Mouse (Mus musculus): ENCODE measurements around the gene P4ha2.
"Not testable (repeated sequence)": the region's sequence is repeated elsewhere in the genome, so short reads cannot be mapped to it uniquely, and the experiment has no call there.

The P4ha2 gene

DNA sequence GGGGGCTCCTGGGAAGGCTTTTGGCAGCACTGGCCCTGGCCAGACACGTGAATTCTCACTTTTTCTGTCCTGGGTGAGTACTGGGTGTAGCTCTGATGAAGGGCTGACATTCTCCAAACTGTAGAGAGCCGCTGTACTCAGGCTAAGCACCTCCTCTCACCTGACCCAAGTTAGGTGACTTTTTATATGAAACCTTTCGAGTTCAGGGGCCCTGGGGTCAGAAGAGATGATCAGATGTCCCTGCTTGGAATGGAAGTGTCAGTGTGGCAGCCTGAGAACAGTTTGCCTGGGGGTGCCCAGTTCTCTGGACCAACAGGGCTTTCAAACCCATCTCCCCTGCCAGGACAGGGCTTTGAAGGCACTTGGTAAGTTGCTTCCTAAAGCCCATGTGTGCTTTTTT lies 8.2 kb downstream of the P4ha2 start:
- no peak for DNase-seq

DNA sequence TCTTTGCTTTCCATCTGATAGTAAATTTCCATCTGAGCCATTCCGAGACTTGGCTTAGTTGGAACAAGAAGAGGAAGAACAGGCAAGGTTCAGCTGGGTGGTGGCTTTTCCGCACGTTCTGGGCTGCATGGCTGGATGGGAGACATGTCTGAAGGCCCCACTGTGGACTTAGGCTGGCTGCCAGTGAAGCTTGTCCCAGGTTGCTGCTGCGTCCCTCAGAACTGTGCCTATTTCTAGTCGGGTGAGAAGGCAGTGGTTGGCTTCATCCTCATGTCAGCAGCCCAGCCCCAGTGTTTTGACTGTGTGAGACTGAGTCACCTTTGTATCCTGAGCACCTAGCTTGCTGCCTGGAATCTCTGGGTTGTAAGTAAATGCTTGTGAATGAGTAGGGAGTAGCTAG lies 9.0 kb downstream of the P4ha2 start:
- DNase-seq: no peak

- no peak for DNase-seq
Measured at GRCm38 (mm10) chr11:54111291-54111690, 11.4 kb downstream of the P4ha2 start.

DNA sequence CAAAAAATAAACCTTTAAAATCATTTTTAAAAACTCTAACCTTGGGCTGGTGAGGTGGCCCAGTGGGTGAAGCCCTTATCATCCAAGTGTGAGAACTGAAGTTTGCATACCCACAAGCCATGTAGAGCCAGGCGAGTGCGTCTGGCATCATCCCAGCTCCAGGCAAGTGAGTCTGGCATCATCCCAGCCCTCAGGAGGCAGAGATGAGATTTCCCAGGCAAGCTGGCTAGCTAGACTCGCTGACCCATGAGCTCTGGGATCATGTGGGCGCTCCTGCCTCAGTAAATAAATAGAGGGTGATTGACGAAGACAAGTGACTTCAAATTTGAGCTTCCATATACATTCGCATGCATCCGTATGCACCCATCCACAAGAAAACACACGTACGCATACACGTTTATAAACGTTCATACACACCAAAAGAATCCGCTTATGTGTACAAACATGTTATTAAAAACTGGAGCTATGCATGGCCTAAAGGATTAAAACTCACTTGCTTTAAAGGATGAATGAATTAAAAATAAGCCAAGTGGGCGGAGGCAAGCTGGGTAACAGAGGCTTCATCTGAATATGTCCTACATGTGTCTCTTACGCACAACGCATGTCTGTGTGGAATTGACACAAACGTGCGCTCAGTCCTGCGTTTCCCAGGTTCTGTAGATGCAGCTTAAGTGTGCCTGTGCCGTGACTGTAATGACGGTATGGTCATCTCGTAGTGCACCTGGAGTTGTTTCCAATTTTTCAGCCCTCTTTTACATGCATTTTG lies 12.3 kb downstream of the P4ha2 start:
- DNase-seq: peak; percentile 85 to 89

DNA sequence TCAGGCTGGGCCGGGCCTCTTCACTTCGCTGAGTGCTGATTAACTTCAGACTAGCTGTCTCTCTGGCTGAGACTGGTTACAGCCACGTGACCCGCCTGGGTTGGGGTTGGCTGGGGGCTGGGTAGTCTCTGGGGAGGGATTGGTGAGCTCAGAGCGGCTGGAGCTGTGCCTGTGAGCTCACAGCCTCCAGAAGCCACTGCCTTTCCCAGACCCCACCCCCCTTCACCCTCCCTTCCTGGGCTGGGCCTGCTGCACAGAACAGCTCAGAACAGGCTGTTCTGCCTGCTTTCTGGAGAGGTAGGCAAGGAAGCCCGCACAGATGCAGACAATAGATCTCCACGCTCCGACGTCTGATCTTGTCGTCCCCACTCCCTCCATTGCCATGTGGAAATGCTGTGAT lies 13.0 kb downstream of the P4ha2 start:
- peak; percentile 40 to 47 for DNase-seq

DNA sequence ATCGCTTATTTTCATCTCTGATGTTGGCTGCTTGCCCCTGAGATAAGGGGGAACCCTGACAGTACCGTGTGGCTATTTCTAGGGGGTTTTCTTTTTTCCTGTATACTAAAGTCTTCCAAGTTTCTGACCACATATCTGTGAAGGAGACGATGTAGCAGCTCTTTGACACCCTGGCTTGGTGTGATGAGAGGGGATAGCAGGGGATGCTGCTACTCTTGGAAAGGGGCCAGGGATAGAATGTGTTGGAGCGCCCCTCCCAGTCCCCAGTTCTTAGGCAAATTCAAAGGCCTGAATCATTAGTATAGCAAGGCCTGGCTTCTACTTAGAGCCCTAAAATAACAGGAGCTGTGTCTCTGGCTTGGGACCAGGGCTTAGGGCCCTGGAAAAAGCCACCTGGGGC lies 13.5 kb downstream of the P4ha2 start:
- no peak for DNase-seq

- DNase-seq: no peak
Measured at GRCm38 (mm10) chr11:54114746-54115145, 14.9 kb downstream of the P4ha2 start.

DNA sequence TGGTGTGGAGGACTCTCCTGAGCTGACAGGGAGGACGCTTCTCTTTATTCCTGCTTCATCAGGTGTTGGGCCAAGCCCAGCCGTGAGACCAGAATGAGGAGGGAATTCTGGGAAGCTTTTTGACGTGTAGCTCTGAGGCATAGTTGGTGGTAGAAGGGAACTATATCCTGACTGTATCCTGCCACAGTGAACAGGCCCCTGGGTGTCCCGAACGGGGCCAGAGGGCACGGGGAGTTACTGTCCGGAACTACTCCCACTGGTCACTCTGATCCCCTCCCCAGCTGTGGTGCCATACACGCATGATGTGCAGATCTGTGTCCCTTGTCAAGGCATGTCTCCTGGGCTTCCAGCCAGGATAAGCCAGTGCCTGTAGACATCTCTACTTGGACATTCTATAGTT lies 15.4 kb downstream of the P4ha2 start:
- no peak for DNase-seq

DNA sequence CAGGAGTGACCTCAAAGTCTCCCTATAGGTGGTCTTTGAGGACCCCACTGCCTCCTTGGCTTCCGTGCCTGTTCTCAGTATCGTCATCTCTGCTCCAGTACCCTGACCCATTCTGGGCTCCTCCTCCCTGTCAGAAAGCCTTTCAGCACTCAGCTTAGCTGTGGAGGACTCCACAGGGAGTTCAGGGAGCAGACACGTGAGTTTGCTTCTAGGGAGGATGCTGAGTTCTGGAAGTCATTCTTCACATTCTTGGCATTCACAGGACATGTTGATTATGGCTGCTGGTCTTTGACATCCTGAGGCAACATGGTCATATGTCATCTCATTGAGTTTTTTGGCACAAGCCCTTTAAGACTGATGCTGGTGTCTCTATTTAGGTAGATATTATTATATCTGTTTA lies 16.0 kb downstream of the P4ha2 start:
- DNase-seq: no peak

DNA sequence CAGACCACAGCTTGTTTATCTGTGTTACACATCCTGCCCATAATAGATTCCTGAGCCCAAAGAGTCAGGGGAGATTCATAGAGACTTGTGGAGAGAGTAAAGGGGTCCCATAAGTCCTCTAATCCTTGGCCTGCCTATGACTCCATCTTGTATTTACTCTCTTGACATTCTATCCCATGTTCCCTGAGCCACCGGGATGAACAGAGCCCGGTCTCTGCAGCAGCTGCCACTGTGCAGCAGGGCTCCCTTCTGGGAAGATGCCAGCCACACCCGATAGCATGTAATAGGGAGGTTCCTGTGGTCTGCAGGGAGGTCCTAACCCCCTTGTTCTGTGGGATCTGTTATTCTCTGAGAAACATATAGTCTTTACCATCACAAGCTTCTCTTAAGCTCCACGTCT lies 16.5 kb downstream of the P4ha2 start:
- no peak for DNase-seq

DNA sequence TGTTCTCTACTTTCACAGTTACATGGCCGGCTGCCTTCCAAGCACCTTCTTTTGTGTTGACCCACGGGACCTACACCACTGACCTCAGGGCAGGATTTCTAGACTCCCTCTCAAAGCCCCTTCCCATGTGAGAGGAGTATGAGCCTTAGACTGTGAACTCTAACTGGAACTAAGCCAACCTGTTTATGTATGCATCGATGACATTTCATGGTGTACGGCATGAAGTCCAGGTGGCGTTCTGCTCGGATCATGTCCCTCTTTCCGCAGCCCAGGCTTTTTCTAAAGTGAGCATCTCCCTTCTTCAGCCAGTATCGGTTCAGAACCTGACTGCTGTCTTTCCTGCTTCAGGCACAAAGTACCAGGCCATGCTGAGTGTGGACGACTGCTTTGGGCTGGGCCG lies 17.2 kb downstream of the P4ha2 start:
- DNase-seq: no peak

DNA sequence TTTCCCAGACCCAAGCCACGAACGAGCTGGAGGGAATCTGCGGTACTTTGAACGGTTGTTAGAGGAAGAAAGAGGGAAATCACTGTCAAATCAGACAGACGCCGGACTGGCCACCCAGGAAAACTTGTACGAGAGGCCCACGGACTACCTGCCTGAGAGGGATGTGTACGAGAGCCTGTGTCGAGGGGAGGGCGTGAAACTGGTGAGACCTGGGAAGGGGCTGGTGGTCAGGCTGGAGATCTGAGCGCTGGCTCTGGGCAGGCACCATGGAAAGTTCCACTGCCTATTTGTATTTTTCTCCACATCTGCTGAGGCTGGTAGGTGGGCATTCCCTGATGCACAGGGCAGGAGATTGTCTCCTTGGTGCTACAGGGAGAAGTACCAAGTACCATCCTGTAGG lies 19.2 kb downstream of the P4ha2 start:
- DNase-seq: no peak

DNA sequence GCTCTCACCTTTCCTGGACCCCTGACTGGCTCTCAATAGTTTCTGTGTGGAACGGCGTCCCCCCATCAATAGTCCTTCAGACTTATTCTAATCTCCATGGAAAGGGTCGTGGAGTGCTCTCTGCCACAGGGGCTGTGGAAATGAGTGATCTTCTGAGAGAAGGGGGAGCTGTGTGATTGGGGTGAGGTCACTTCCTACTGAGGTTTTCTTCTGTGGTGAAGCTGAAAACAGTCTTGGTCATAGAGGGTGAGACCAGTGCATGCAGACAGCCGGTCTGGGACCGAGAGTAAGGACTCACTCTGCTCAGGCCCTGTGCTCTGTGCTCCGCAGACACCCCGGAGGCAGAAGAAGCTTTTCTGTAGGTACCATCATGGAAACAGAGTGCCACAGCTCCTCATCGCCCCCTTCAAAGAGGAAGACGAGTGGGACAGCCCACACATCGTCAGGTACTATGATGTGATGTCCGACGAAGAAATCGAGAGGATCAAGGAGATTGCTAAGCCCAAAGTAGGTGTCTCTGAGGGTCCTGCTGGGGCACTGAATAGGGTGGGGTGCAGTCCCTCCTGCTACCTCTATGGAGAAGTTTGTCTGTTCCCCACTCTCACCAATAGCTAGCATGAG lies 20.0 kb downstream of the P4ha2 start:
- no peak for DNase-seq

DNA sequence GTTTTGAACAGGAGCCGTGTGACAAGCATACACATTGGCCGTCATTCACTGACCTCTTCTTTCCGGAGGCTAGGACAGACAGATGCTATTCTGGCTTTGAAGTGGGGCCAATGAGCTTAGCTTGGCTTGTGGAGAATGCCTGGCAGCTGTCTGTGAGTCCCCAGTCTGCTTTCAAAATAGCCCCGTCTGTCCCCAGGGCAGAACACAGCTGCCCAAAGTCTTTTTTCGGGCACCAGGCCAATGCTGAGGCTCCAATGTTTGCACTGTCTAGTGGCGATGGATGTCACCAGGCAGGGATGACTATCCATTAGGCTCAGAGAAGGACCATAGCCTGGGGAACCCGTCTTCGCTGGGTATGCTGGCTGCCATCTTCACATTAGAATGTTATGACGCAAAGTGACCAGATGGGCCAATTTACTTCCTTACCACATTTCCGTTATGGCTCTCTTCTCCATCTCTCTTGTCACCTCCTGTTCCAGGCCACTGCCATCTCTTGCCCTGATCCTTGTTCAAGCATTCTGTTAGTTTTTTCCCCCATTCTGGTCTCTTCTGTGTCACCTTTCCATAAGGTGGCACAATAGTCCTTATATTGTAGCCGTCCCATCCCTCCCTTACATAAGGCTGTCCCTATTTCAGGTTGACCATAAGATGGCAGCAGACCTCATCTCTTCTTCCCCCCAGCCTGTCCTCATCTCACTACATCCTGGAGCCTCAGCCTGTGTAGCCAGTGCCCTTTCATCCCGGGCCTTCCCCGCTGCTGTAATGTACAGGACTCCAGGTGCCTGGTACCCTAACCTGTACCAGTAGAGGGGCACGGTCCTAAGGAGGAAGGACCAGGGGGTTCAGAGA lies 22.7 kb downstream of the P4ha2 start:
- peak; percentile 38 to 53 for DNase-seq

GRCm38 (mm10) chr11:54125982-54126648 lies 26.2 kb downstream of the P4ha2 start:
- no peak for DNase-seq

GRCm38 (mm10) chr11:54126654-54127374 lies 26.9 kb downstream of the P4ha2 start:
- DNase-seq: no peak

DNA sequence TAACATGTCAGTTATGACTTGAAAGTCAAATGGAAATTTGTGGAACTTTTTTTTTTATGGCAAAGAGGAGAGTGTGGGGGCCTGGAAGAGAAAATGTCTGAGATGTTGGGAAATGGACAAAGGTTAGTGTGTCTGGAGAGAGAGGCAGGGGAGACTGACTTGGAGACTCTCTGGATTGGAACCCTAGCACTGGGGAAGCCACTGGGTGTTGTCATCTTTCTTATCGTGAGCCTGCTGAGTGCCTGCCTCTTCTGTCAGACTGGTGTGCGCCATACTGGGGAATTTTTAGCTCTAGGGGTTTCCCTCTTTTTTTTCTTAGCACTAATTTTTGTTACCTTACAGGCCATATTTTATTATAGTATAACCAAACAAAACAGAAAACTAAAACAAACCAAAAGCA lies 27.5 kb downstream of the P4ha2 start:
- DNase-seq: no peak

- DNase-seq: no peak
Measured at GRCm38 (mm10) chr11:54129955-54130354, 30.1 kb downstream of the P4ha2 start.

GRCm38 (mm10) chr11:54130721-54131120 lies 30.8 kb downstream of the P4ha2 start:
- no peak for DNase-seq

DNA sequence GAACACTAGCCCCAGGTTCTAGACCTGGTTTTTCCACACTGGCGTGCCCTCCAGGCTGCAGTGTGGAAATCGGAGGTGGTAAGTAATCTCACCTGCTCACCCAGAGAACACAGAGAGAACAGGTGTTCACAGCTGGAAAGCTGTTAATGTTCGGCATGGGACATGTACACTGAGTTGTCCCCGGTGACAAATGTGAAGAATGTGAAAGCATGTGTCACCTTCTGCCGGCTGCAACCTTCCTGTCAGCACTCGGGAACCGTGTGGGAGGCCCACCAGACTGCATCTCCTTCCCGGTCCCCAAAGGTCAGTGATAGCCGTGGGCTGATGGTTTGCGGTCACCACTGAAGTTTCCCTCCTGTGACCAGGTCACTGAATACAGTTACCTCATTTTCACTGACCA lies 32.4 kb downstream of the P4ha2 start:
- DNase-seq: no peak

DNA sequence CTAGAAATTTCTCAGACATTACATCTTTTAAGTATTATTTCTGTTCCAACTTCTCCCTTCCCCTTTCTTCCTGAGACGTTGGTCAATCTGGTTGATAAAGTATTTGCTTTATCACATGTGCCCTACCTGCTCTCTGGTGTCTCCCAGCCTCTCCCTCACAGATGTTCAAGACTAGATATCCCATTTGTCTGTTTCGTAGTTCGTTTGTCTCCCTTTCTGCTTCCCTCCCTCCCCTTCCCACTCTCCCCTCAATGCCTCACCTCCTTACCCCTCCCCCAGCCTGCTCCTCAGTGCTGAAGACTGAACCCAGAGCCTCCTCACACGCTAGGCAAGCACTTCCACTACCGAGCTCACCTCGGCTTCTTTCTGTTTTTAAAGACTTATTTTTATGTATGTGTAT lies 35.0 kb downstream of the P4ha2 start:
- no peak for DNase-seq

- not testable (repeated sequence) for DNase-seq
Measured at GRCm38 (mm10) chr11:54140159-54140558, 40.3 kb downstream of the P4ha2 start.
